Mouse (Mus musculus) lung, adult 2 months (tissue): ENCODE measurements around the gene Rhobtb3. TPM values are rescaled to one million over a fixed set of nuclear protein-coding genes. Genes with fewer than 3 reads are reported as not detected.

Experiments used
- DNase-seq: peaks from one replicate; pipeline ENCODE4 v3.0.0; 2022
- H3K4me1 ChIP-seq: fragments of 200-500 bp; 2 replicates; pipeline ENCODE4 v1.6.1; 2011; ENCODE audit warnings: low read length; ENCODE audit not compliant: control insufficient read depth, insufficient read depth
- H3K4me3 ChIP-seq: fragments of 200-500 bp; replicated peaks from 2 replicates; pipeline ENCODE3; 2011; ENCODE audit warnings: low read depth, mild to moderate bottlenecking, control low read depth, low read length; ENCODE audit errors: extremely low read depth
- CTCF ChIP-seq: fragments of 200-500 bp; IDR thresholded peaks from 2 replicates; pipeline ENCODE4 v1.5.1; 2011; ENCODE audit warnings: mild to moderate bottlenecking, low read length, control low read depth; ENCODE audit not compliant: insufficient read depth
- POLR2A ChIP-seq: fragments of 200-500 bp; IDR thresholded peaks from 2 replicates; pipeline ENCODE4 v1.6.1; 2011; ENCODE audit warnings: low read depth, mild to moderate bottlenecking, control low read depth, low read length, borderline replicate concordance; ENCODE audit errors: extremely low read depth
- WGBS: fragments of 180-500 bp; shearing (Covaris S2); methylation state at CpG from one replicate; pipeline ENCODE4 v1.1.7; 2018; 5-methylcytosine and 5-hydroxymethylcytosine counted together
- polyA plus RNA-seq: library from polyadenylated mRNA; depleted of rRNA; stranded (reverse); fragments of >200 nt; gene quantifications from 2 replicates; pipeline ENCODE4 v1.2.3, GENCODE M21; 2012

Gene Rhobtb3
- polyA plus RNA-seq, 1 experiment: 4.6 TPM

DNA sequence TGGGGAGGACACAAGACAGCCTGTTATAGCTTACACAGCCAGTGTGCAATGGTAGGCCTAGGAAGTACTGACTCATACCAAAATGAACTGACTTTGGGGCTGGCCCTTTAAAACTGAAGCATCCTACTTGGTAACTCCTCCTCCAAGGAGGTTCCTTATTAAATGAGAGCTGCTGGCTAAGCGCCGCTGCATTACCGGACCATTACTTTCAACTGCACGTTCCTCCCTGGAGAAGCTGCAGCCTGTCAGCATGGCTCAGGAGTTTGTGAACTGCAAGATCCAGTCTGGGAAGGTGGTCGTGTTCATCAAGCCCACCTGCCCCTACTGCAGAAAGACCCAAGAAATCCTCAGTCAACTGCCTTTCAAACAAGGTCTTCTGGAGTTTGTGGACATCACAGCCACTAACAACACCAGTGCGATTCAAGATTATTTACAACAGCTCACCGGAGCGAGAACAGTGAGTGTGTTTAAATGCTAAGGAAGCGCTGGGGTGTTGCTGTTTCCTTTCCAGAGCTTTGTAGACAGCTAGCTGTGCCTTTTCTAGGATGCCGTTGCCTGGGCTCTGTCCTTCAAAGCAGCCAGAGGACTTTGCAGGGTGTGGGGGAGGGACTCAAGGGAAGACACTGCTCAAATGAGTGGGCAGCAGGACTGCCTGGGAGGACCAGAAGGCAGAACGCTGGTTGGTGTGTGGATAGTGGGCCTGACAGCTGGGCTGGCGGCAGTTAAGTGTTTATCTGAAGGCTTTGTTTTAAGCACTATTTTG lies 103.8 kb downstream of the Rhobtb3 start, which contains the start of gene Glrx:
TSS of gene Glrx (plus strand) at position 150 of the 763 bp plus-strand sequence.
- WGBS: 2% methylated on average over 12 of the region's 12 CpGs
- peaks cover 9% of the 10 kb centered on the region; the same call in 1 of the 2 replicates for H3K4me1 ChIP-seq
- TF ChIP-seq CTCF (no peak), POLR2A (peak; percentile 75; the same call in 1 of the 2 replicates)
- peak within 1 kb of the TSS; percentile 84 for H3K4me3 ChIP-seq
- DNase-seq: peak; percentile 75

DNA sequence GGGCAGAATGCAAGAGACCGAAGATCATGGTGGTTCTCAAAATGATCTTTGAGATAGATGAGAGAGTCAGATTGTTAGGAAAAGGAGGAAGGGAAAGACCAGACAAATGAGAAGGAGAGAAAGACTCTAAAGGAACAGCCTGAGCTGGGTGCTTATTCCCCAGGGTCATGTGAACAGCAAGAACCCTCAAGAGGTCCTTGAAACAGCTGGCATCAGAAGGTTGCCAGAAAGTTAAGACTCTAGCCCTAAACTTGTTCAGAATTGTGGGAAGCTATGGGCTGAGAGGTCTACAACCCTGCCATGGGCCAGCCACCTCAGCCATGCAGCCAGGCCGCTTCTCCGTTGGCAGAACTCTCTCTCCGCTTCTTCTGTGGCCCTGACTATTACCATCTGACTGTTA lies 105.2 kb downstream of the Rhobtb3 start:
- DNase-seq: peak; percentile 25
- Histone ChIP-seq H3K4me1 (peaks cover 5% of the 10 kb centered on the region; the same call in 1 of the 2 replicates), H3K4me3 (no peak overlapping the region)
- WGBS: 72% methylated on average over 4 of the region's 4 CpGs
- TF ChIP-seq POLR2A (no peak), CTCF (no peak)

GRCm38 (mm10) chr13:75835461-75835860 lies 108.3 kb downstream of the Rhobtb3 start:
- no peak overlapping the region for H3K4me3 ChIP-seq
- TF ChIP-seq CTCF (no peak), POLR2A (no peak)
- DNase-seq: peak; percentile 27
- 63% methylated on average over 2 of the region's 2 CpGs for WGBS
- H3K4me1 ChIP-seq: peaks cover 2% of the 10 kb centered on the region; the same call in 1 of the 2 replicates

GRCm38 (mm10) chr13:75833499-75833898 lies 110.2 kb downstream of the Rhobtb3 start:
- DNase-seq: no peak
- H3K4me3 ChIP-seq: no peak overlapping the region
- TF ChIP-seq POLR2A (no peak), CTCF (no peak)
- no peaks in the 10 kb centered on the region for H3K4me1 ChIP-seq

DNA sequence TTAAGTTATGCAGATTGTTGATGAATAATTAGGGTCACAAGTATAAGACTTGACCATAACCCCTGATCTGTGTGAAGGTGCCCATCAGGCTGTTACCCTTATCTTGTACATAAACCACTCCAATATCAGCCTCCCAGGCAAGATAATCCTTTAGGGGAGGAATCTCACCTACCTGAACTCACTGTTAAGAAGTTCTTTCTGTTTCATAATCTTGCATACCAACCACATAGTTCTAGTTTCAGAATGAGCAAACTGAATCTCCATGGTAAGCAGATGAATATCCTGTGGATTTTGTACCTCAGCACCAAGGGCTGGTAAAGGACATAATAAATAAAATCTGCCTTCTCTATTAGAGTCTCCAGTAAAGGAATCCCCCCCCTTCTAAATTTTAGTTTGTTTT lies 111.0 kb downstream of the Rhobtb3 start:
- Histone ChIP-seq H3K4me1 (no peaks in the 10 kb centered on the region), H3K4me3 (no peak overlapping the region)
- DNase-seq: no peak
- TF ChIP-seq POLR2A (no peak), CTCF (no peak)

- no peak for TF ChIP-seq POLR2A
- TF ChIP-seq CTCF: no peak
- Histone ChIP-seq H3K4me3 (no peak overlapping the region), H3K4me1 (no peaks in the 10 kb centered on the region)
- no peak for DNase-seq
- WGBS: 64% methylated on average over 6 of the region's 6 CpGs
These were observed 112.0 kb downstream of the Rhobtb3 start for GRCm38 (mm10) chr13:75831710-75832109.

- 62% methylated on average over 1 of the region's 1 CpGs for WGBS
- no peak for DNase-seq
- TF ChIP-seq POLR2A: no peak
- no peak for TF ChIP-seq CTCF
- Histone ChIP-seq H3K4me1 (no peaks in the 10 kb centered on the region), H3K4me3 (no peak overlapping the region)
These were observed 113.0 kb downstream of the Rhobtb3 start for GRCm38 (mm10) chr13:75830708-75831107.

- Histone ChIP-seq H3K4me1 (no peaks in the 10 kb centered on the region), H3K4me3 (no peak overlapping the region)
- DNase-seq: no peak
- TF ChIP-seq CTCF: no peak
- no peak for TF ChIP-seq POLR2A
- WGBS: 91% methylated on average over 1 of the region's 1 CpGs
These were observed 118.3 kb downstream of the Rhobtb3 start for GRCm38 (mm10) chr13:75825388-75825787.

GRCm38 (mm10) chr13:75824611-75825319 lies 119.0 kb downstream of the Rhobtb3 start:
- TF ChIP-seq CTCF (no peak), POLR2A (no peak)
- WGBS: 67% methylated on average over 5 of the region's 5 CpGs
- no peak for DNase-seq
- Histone ChIP-seq H3K4me1 (no peaks in the 10 kb centered on the region), H3K4me3 (no peak overlapping the region)
